Mouse (Mus musculus): ENCODE measurements around the gene Clec4b2.
"Not testable (repeated sequence)": the region's sequence is repeated elsewhere in the genome, so short reads cannot be mapped to it uniquely, and the experiment has no call there.

Gene Clec4b2

GRCm38 (mm10) chr6:123172593-123172992 lies at the start of gene Clec4b2:
TSS of gene Clec4b2 (plus strand) at chr6:123172893.
- no peak for DNase-seq

- DNase-seq = no peak
Measured at GRCm38 (mm10) chr6:123123195-123123594, 49.5 kb upstream of the Clec4b2 start.

DNA sequence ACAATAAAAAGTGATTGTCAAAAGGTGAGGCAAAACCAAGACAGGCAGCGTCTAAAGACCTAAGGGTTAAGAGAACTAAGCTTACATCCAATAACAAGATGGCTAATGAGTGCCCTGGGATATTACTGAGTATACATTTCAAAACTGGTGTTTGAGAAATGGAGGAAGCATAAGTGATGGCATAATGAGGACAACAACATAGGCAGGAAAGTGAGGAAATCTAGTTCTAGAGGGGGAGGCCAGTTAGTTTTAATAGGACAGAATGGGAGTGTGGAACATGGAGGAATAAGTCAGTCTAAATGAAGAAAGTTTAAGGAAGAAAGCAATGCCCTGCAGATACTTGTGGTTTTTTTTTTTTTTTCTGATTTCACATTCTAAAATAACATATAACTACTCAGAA lies 45.5 kb upstream of the Clec4b2 start:
- DNase-seq = no peak

DNA sequence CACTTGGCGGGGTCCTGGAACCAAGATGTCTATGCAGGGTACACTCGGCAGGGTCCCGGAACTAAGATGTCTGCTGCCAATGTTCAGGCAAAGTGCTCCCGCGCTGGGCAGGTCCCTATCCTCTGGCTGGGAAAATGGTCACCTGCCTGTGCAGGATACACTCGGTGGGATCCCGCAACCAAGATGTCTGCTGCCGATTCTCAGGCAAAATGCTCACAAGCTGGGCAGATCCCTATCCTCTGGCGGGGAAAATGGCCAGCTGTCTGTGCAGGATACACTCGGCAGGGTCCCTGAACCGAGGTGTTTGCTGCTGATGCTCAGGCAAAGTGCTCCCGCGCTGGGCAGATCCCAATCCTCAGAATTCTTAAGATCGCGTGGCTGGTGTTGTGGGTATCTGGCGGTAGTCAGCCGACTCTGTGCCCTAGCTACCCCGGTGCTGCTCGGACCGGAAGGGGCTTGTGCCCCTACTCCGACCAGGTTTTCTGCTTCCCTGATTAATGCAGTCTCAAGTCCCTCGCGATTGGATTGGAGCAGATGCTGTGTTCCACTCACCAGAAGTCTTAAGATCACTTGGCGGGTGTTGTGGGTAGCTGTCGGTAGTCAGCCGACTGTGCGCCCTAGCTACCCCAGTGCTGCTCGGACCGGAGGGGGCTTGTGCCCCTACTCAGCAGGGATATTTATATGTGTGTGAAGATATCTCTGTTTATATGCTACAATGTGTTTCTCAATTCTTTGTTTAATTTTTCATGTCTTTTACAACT lies 34.7 kb upstream of the Clec4b2 start:
- DNase-seq = not testable (repeated sequence)

GRCm38 (mm10) chr6:123170106-123170505 lies 2.6 kb upstream of the Clec4b2 start:
- no peak for DNase-seq

- DNase-seq = no peak
Measured at GRCm38 (mm10) chr6:123171040-123171439, 1.7 kb upstream of the Clec4b2 start.

- DNase-seq = no peak
Measured at GRCm38 (mm10) chr6:123175549-123175948, 2.9 kb downstream of the Clec4b2 start.

GRCm38 (mm10) chr6:123184862-123185261 lies 12.2 kb downstream of the Clec4b2 start:
- not testable (repeated sequence) for DNase-seq

DNA sequence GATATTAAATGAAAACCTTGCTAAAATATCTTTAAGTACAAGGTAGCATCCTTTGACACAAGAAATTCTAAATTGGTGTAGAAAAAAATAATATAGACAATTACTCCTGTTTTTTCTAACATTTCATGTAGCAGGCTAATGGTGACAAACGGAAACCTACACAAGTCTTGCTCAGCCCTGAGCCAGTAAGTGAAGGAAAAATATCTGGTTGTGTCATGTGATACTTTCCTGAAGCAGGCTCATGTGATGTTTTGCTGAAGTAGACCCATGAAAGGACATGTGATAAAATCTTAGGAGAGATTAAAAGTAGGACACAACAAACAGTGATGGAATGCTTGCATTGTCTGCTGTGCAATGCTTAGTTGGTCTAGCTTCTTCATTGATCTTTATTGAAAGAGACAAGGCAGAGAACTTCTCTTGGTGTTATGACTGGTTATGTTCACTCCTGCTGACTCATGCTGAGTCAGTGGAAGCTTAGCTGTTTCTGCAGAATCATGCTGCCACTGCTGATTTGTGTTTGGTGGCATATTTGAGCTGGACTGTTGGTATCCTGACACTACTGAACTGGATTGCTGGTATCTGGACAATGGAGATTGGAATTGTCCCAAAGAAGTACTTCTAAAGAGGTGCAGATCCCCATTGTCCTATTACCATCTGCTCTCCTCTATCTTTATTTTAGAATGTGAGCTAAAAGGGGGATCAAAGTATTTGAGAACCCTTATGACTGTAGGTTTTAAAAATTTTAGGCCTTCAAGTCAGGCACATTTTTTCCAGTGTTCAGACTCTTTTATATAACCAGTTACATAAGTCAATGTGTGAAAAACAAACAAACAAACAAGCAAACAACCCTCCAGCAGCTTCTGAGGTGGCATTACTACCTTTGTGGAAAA lies 34.7 kb downstream of the Clec4b2 start:
- no peak for DNase-seq

GRCm38 (mm10) chr6:123208077-123208439 lies 35.4 kb downstream of the Clec4b2 start:
- not testable (repeated sequence) for DNase-seq

DNA sequence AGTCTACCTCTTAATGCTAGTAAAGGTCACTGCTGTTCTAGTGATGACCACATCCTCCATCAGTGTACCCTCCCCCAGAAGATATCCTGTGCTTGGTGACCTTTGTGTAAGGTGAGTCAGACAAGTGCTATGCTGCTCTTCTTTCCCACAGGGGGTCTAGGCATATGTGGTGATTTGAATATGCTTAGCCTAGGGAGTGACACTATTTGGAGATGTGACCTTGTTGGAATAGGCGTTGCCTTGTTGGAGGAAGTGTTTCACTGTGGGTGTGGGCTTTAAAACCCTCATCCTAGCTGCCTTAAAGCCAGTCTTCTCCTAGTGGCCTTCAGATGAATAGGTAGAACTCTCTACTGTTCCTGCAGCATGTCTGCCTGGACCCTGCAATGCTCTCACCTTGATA lies 39.0 kb downstream of the Clec4b2 start:
- DNase-seq = no peak

- no peak for DNase-seq
Measured at GRCm38 (mm10) chr6:123227519-123228166, 55.0 kb downstream of the Clec4b2 start.

GRCm38 (mm10) chr6:123229644-123230043 lies 57.0 kb downstream of the Clec4b2 start, which contains the start of gene Clec4n:
TSS of gene Clec4n (plus strand) at chr6:123229843.
- DNase-seq = no peak

GRCm38 (mm10) chr6:123231149-123231548 lies 58.5 kb downstream of the Clec4b2 start:
- no peak for DNase-seq

- DNase-seq = no peak
Measured at GRCm38 (mm10) chr6:123237582-123237981, 64.9 kb downstream of the Clec4b2 start.

DNA sequence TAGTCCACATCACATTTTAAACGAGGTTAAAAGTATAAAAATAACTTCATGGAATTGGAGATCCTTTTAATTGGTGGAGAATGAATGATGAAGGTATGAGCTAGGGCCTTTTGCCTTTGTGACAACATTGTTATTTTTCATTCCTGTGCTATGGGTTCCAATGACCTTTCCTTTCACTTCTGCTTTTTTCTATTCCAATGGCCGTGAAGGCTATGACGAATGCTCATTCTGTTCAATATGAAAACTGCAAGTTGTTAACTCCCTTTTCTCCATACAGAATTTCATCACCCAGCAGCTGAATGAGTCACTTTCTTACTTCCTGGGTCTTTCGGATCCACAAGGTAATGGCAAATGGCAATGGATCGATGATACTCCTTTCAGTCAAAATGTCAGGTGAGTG lies 71.5 kb downstream of the Clec4b2 start:
- no peak for DNase-seq

DNA sequence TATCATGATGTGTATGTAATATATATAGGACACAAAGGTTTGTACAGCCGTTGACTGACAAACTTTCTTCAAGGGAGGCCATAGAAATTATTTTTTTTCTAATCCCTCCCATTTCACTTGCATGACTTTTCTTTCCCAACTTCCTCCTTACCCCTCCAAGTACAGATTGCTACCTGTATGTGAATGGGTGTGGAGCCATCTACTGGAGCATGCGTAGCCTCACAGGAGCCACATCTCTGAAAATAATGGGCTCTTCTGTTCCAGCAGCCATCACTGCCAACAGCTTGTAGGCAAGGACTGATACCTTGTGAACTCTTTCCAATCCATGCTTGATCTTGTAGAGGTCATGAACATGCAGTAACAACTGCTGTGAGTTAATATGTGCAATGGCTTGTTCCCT lies 76.2 kb downstream of the Clec4b2 start:
- not testable (repeated sequence) for DNase-seq

DNA sequence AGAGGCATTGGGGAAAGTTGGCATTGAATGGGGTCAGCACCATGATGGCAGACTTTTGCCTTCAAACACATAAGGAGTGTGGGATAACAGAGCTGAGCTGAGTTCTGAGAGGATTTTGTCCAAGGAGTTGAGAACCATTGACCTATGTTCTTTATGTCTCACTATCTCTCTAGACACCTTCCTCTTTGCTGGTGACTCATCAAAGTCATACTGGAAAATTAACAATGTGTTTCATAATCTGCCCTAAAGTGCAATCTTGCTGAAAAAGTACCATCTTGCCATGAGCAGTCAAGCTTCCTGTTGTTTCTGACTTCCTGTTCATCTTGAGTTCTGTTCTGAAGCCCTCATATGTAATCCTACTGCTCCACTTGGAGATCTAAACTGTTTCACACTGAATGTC lies 80.0 kb downstream of the Clec4b2 start:
- no peak for DNase-seq
